Mouse (Mus musculus) lung, postnatal 0 days (tissue): ENCODE data around the gene Zfp956. TPM values are rescaled to one million over a fixed set of nuclear protein-coding genes. Genes with fewer than 3 reads are reported as not detected.
"Not testable (repeated sequence)": the region's sequence is repeated elsewhere in the genome, so short reads cannot be mapped to it uniquely, and the experiment has no call there.

Experiments used
- ATAC-seq: fragments of 200-750 bp; cut with Nextera tagmentation; 2 replicates; pipeline ENCODE4 v1.8.0; 2017; ENCODE audit warnings: moderate library complexity
- DNase-seq: peaks from one replicate; pipeline ENCODE4 v3.0.0-alpha.2; 2016; ENCODE audit warnings: low spot score
- H3K27ac ChIP-seq: fragments of 300-500 bp; sonication (generic); 2 replicates; pipeline ENCODE4 v1.5.1; 2014; ENCODE audit warnings: antibody characterized with exemption, mild to moderate bottlenecking, low read length, mixed read lengths
- H3K27me3 ChIP-seq: fragments of 300-500 bp; sonication (generic); replicated peaks from 2 replicates; pipeline ENCODE4 v1.6.1; 2014; ENCODE audit warnings: low read length, mixed read lengths; ENCODE audit not compliant: insufficient read depth
- H3K36me3 ChIP-seq: fragments of 300-500 bp; sonication (generic); 2 replicates; pipeline ENCODE4 v1.6.1; 2014; ENCODE audit warnings: low read length, mixed read lengths; ENCODE audit not compliant: insufficient read depth
- H3K4me1 ChIP-seq: fragments of 300-500 bp; sonication (generic); 2 replicates; pipeline ENCODE4 v1.6.1; 2014; ENCODE audit warnings: antibody characterized with exemption, low read depth, low read length, mixed read lengths; ENCODE audit not compliant: insufficient read depth
- H3K4me2 ChIP-seq: fragments of 300-500 bp; sonication (generic); replicated peaks from 2 replicates; pipeline ENCODE4 v1.6.1; 2014; ENCODE audit warnings: low read depth, mild to moderate bottlenecking, low read length, moderate library complexity, mixed read lengths
- H3K4me3 ChIP-seq: fragments of 300-500 bp; sonication (generic); 2 replicates; pipeline ENCODE4 v1.5.1; 2014; ENCODE audit warnings: low read depth, low read length
- H3K9ac ChIP-seq: fragments of 300-500 bp; sonication (generic); replicated peaks from 2 replicates; pipeline ENCODE4 v1.6.1; 2014; ENCODE audit warnings: low read depth, mild to moderate bottlenecking
- H3K9me3 ChIP-seq: fragments of 300-500 bp; sonication (generic); 2 replicates; pipeline ENCODE4 v1.6.1; 2016; ENCODE audit warnings: low read length, mixed read lengths
- CTCF ChIP-seq: IDR thresholded peaks from 2 replicates; pipeline ENCODE4 v1.5.1; 2016; ENCODE audit warnings: antibody characterized with exemption, mild to moderate bottlenecking
- EP300 ChIP-seq: IDR thresholded peaks from 2 replicates; pipeline ENCODE4 v1.6.1; 2016; ENCODE audit warnings: antibody characterized with exemption, mild to moderate bottlenecking, control low read depth
- WGBS: fragments of 180-500 bp; shearing (Covaris S2); extraction: QIAGEN DNeasy Blood & Tissue Kit; methylation state at CpG from one replicate; pipeline ENCODE4 v1.1.7; 2014; 5-methylcytosine and 5-hydroxymethylcytosine counted together
- polyA plus RNA-seq: library from polyadenylated mRNA; unstranded; fragments of >200 nt; fragmentation: Nextera tagmentation; extraction: Ambion mirVana; gene quantifications from 2 replicates; pipeline ENCODE4 v1.2.1, GENCODE M21; 2015

Gene Zfp956
- polyA plus RNA-seq, 1 experiment from 2014 or later = 5.3 TPM

DNA sequence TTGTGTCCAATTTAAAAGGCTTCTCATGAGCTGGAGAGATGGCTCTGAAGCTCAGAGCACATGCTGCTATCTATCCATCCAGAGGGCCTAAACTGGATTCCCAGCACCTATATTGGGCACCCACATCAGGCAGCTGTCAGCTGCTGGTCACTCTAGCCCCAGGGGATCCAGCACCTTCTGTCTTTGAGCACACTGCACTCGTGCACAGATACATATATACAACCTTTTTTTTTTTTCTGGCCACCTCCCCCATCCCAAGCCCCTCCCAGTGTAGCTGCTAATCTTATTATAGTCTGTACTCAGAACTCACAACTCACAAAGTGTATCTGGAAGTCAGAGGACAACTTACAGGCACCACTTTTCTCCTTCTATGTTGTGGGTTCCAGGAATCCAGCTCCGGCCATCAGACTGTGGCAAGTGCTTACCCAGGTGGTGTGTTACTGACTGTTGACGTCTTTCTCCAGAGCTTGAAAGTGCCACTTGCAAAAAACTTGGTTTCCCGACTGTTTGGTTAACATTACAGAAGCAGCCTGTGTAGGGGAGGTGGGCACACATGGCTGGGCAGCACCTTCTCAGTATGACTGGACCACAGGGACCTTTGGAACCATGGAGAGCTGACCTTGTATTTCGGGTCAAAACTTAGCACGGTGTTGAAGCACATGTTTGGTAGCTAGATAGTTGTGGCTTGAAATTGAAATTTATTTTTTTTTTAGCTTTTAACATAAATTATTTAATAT is 7.7 kb downstream of the Zfp956 start:
- ATAC-seq (no peak), DNase-seq (no peak)
- H3K4me1 ChIP-seq = no peaks in the 10 kb centered on the region
- H3K4me2 ChIP-seq = no peak overlapping the region
- H3K36me3 ChIP-seq = 0 out of 2 replicates have a peak, but pooled peaks cover 5% of the 10 kb centered on the region
- H3K4me3 ChIP-seq = no peak overlapping the region
- no peaks in the 10 kb centered on the region for H3K9me3 ChIP-seq
- no peak overlapping the region for H3K9ac ChIP-seq
- TF ChIP-seq CTCF (no peak), EP300 (no peak)
- WGBS = 79% methylated on average over 6 of the region's 6 CpGs
- no peak overlapping the region for H3K27ac ChIP-seq
- no peaks in the 10 kb centered on the region for H3K27me3 ChIP-seq

DNA sequence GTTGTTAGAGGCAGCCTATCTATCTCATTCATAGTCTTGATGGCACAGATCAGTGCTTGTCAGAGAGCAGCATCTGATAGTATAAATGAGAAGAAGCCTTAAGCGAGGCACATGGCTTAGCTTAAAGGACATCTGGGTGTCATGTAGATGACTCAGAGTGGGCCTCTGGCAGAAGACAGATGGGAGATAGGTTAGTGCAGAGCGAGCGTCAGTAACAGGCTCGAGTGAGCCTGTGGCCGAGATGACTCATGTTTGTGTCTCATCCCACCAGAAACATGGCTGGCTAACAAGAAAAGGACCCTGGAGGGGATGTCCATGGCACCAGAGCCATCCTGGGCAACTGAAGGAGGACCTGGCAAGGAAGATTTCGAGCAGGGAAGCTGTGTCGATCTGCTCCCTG is 9.9 kb downstream of the Zfp956 start:
- H3K27me3 ChIP-seq = no peaks in the 10 kb centered on the region
- DNase-seq (no peak), ATAC-seq (no peak)
- no peak overlapping the region for H3K9ac ChIP-seq
- H3K4me1 ChIP-seq = no peaks in the 10 kb centered on the region
- H3K4me3 ChIP-seq = no peak overlapping the region
- no peaks in the 10 kb centered on the region for H3K9me3 ChIP-seq
- H3K27ac ChIP-seq = no peak overlapping the region
- 77% methylated on average over 7 of the region's 7 CpGs for WGBS
- TF ChIP-seq EP300 (no peak), CTCF (no peak)
- 0 out of 2 replicates have a peak, but pooled peaks cover 5% of the 10 kb centered on the region for H3K36me3 ChIP-seq
- no peak overlapping the region for H3K4me2 ChIP-seq

DNA sequence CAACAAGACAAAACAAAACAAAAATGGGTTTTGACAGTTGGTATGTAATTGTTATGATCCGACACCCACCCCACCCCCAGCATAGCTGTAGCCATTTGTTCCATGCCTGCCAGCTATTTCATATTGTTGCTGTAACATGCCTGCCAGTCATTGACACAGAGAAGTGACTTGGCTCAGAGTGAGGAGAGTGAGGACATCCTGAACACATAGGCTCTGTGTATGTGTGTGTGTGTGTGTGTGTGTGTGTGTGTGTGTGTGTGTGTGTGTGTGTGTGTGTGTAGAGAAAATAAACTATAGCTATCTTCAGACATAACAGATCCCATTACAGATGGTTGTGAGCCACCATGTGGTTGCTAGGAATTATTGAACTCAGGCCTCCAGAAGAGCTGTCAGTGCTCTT is 15.0 kb downstream of the Zfp956 start:
- DNase-seq (peak; percentile 76), ATAC-seq (peak; percentile 82)
- not testable (repeated sequence) for H3K4me1 ChIP-seq, H3K27ac ChIP-seq, H3K36me3 ChIP-seq, H3K9me3 ChIP-seq, H3K9ac ChIP-seq, H3K4me3 ChIP-seq, H3K4me2 ChIP-seq, H3K27me3 ChIP-seq
- 46% methylated on average over 1 of the region's 1 CpGs for WGBS
- TF ChIP-seq EP300 (0 out of 2 replicates have a peak, but pooled peaks have one; percentile 30), CTCF (peak; percentile 31)

DNA sequence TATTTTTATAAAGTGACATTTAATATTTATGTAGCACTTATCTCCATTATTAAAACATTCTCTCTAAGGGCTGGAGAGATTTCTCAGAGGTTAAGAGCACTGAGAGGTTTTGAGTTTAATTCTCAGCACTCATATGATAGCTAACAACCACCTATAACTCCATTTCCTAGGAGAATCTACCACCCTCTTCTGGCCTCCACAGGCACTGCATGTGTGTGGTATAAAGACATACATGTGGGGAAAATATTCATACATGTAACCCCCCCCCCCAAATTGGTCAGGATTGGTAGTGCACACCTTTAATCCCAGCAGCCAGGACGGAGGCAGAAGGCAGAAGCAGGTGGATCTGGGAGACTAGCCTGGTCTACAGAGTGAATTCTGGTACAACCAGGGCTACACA is 21.4 kb downstream of the Zfp956 start:
- H3K4me3 ChIP-seq = no peak overlapping the region
- H3K9me3 ChIP-seq = no peaks in the 10 kb centered on the region
- H3K4me2 ChIP-seq = no peak overlapping the region
- H3K4me1 ChIP-seq = no peaks in the 10 kb centered on the region
- ATAC-seq (no peak), DNase-seq (no peak)
- H3K9ac ChIP-seq = no peak overlapping the region
- no peaks in the 10 kb centered on the region for H3K27me3 ChIP-seq
- 100% methylated on average over 1 of the region's 1 CpGs for WGBS
- peak; percentile 48 for TF ChIP-seq CTCF
- TF ChIP-seq EP300 = no peak
- no peak overlapping the region for H3K27ac ChIP-seq
- H3K36me3 ChIP-seq = no peaks in the 10 kb centered on the region

DNA sequence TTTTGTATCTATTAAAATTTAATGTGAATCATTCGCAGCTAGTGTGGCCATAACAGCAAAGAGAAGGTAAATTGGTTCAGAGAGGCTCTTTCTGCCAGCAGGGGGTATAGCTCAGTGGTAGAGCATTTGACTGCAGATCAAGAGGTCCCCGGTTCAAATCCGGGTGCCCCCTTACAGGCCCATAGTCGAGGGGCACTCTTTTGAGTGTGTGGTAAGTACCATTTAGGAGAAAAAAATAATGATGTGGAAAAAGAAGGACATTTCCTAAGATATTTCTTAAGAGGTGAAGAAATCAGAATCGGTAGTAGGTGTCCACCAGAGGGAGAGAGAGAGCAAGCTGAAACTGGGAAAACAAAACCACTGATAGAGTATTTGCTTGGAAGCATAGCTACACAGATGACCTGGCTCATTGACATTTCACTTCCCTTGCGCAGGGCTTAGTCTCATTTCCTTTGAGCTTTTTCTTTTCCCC is 25.7 kb downstream of the Zfp956 start:
- H3K36me3 ChIP-seq = no peaks in the 10 kb centered on the region
- H3K4me2 ChIP-seq = no peak overlapping the region
- no peaks in the 10 kb centered on the region for H3K27me3 ChIP-seq
- DNase-seq (peak; percentile 96), ATAC-seq (peak; percentile 97)
- no peaks in the 10 kb centered on the region for H3K4me1 ChIP-seq
- H3K9me3 ChIP-seq = no peaks in the 10 kb centered on the region
- no peak overlapping the region for H3K9ac ChIP-seq
- 10% methylated on average over 6 of the region's 6 CpGs for WGBS
- H3K4me3 ChIP-seq = no peak overlapping the region
- 0 out of 2 replicates have a peak overlapping the region, but pooled peaks have one; percentile 4 for H3K27ac ChIP-seq
- TF ChIP-seq CTCF (peak; percentile 78), EP300 (peak; percentile 66; the same call in 1 of the 2 replicates)

DNA sequence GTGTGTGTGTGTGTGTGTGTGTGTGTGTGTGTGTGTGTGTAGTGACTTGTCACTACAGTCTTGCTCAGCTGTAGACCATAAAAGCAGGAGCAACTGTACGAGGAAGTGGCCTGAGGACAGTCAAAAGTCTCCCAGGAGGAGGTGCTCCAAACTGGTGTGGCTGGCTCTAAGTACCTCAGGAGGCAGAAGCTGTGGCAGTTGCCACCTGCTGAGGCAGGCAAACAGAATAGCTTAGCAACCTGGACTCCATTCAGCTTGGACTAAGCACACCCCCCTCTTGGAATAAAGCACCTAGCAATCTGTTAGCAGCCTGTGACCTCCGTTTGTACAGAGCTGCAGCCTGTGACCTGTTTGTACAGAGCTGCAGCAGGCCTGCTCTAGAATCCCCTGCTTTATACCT is 30.7 kb downstream of the Zfp956 start:
- no peak overlapping the region for H3K27ac ChIP-seq
- TF ChIP-seq EP300 = no peak
- TF ChIP-seq CTCF = no peak
- H3K4me1 ChIP-seq = no peaks in the 10 kb centered on the region
- H3K36me3 ChIP-seq = no peaks in the 10 kb centered on the region
- no peaks in the 10 kb centered on the region for H3K9me3 ChIP-seq
- no peak overlapping the region for H3K4me2 ChIP-seq
- peak; percentile 72 for ATAC-seq
- H3K4me3 ChIP-seq = no peak overlapping the region
- H3K27me3 ChIP-seq = no peaks in the 10 kb centered on the region
- WGBS = 17% methylated on average over 2 of the region's 2 CpGs
- no peak overlapping the region for H3K9ac ChIP-seq
- peak; percentile 48 for DNase-seq
